Mouse (Mus musculus): ENCODE data around the gene Afap1l2. TPM values are rescaled to one million over a fixed set of nuclear protein-coding genes. Genes with fewer than 3 reads are reported as not detected.

Afap1l2 gene
- polyA plus RNA-seq, 1 experiment from 2014 or later: 2.6 TPM

DNA sequence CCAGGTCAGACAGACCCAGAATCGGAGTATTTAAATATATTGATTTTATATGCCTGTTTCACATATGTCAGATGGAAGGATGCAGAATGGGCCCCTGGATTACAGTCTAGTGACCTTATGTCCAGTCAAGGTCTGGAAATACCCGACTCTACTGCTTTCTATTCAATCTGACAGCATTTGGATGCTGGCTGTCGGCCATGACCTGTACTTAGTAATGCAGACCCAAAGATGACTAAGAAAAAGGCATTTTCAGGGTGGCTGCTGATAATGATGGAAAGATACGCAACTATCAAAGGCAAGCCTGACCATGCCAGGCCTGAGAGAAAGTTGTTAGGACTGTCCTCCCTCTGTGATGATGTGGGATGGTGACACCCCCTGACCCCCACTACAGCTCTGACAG lies 14.3 kb downstream of the Afap1l2 start:
- 56% methylated on average over 4 of the region's 4 CpGs for WGBS
- Histone ChIP-seq H3K27ac (no peak overlapping the region), H3K4me1 (replicated peaks) (peaks cover 33% of the 10 kb centered on the region), H3K36me3 (no peaks in the 10 kb centered on the region), H3K9me3 (replicated peaks) (no peaks in the 10 kb centered on the region), H3K27me3 (no peaks in the 10 kb centered on the region), H3K4me3 (no peak overlapping the region), H3K9ac (no peak overlapping the region), H3K4me2 (no peak overlapping the region)
- no peak for ATAC-seq (replicated peaks; ENCODE audit: insufficient number of reproducible peaks, insufficient read depth, low FRiP score, low read depth)

DNA sequence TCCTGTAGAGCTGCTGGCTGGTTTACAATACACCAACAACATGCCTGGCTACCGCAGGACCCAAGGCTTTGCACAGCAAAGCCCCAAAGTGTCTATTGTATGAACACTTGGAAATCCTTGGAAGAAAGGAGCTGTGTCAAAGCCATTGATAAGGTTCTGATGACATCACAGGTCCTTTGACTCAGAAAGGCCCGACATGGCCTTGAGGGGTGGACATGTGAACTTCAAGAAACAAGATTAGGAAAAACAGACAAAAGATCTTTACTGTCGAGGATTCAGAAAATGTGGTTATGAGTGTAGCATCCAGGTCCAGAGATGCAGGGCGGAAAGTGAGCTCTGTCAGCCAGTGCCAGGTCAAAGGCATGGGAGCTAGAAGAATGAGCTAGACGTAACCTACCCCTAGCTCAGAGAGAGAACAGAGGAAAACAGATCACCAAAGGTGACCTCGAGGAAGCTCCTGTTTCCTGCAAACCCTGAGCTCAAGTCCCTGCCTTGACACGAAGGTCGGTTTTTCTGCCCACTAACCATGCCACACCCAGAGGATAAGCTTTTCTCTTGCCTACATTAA lies 15.0 kb downstream of the Afap1l2 start:
- 64% methylated on average over 8 of the region's 8 CpGs for WGBS
- Histone ChIP-seq H3K9me3 (replicated peaks) (no peaks in the 10 kb centered on the region), H3K4me2 (no peak overlapping the region), H3K4me3 (no peak overlapping the region), H3K9ac (no peak overlapping the region), H3K27ac (no peak overlapping the region), H3K36me3 (no peaks in the 10 kb centered on the region), H3K27me3 (no peaks in the 10 kb centered on the region), H3K4me1 (replicated peaks) (peaks cover 36% of the 10 kb centered on the region)
- no peak for ATAC-seq (replicated peaks; ENCODE audit: insufficient number of reproducible peaks, insufficient read depth, low FRiP score, low read depth)

DNA sequence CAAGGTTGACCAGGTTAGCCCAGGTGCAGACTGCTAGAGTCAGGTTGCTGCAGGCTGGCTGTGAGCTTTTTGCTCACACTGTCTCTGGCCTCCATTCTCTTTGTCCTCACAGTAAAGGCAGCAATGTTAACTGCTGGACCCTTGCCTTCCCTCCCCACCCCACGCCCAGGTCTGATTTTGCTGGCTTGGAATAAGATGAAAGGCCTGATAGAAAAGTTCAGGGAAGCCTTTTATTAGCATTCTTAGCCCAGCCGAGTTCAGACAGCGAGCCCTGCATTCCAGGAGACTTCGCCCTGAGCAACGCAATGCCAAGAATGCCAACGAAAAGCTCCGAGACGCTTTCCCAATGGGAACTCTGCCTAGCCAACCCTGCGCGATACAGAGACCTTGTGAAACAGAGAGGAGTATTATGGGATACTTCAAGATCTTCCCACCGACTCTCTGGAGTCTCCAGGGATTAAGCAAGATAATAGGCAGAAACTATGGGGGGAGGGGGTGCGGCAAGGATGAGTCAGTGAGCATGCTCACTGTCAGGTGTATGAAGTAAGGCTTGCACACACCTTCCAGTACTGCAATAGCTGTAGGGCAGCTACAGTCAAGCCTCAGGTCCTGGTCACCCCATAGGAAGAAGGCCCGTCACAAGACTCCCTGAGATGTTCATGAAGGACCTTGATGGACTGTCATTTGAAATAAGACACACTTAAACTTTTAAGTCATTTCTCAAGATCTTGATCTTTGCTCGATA lies 17.5 kb downstream of the Afap1l2 start:
- Histone ChIP-seq H3K4me3 (no peak overlapping the region), H3K27me3 (no peaks in the 10 kb centered on the region), H3K36me3 (no peaks in the 10 kb centered on the region), H3K4me2 (peak overlapping the region; percentile 40; the same call in 1 of the 2 replicates), H3K4me1 (replicated peaks) (peaks cover 32% of the 10 kb centered on the region), H3K9ac (no peak overlapping the region), H3K9me3 (replicated peaks) (no peaks in the 10 kb centered on the region), H3K27ac (0 out of 2 replicates have a peak overlapping the region, but pooled peaks have one; percentile 20)
- 33% methylated on average over 14 of the region's 14 CpGs for WGBS
- ATAC-seq (replicated peaks; ENCODE audit: insufficient number of reproducible peaks, insufficient read depth, low FRiP score, low read depth): no peak; the same call in 1 of the 2 replicates

DNA sequence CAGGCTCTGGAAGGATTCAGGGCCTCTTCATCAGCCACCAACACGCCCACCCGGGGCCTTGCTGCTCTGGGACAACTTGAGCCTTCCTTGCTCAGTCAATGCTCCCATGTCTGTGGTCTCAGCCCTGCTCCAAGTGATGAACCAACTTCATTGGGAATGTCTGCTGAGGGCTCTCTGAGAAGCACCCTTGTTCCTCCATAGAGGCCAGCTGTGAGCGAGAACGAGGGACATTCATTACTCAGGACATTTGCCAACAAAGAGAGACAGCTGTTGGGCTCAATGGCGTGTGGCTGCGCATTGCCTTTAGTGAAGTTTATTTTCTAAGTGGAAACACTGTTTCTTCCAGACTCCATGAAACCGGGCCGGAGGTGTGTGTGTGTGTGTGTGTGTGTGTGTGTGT lies 18.9 kb downstream of the Afap1l2 start:
- ATAC-seq (replicated peaks; ENCODE audit: insufficient number of reproducible peaks, insufficient read depth, low FRiP score, low read depth): no peak
- Histone ChIP-seq H3K27me3 (no peaks in the 10 kb centered on the region), H3K4me2 (no peak overlapping the region), H3K4me1 (replicated peaks) (peaks cover 35% of the 10 kb centered on the region), H3K27ac (no peak overlapping the region), H3K4me3 (no peak overlapping the region), H3K36me3 (no peaks in the 10 kb centered on the region), H3K9ac (no peak overlapping the region), H3K9me3 (replicated peaks) (no peaks in the 10 kb centered on the region)
- WGBS: 82% methylated on average over 8 of the region's 8 CpGs

DNA sequence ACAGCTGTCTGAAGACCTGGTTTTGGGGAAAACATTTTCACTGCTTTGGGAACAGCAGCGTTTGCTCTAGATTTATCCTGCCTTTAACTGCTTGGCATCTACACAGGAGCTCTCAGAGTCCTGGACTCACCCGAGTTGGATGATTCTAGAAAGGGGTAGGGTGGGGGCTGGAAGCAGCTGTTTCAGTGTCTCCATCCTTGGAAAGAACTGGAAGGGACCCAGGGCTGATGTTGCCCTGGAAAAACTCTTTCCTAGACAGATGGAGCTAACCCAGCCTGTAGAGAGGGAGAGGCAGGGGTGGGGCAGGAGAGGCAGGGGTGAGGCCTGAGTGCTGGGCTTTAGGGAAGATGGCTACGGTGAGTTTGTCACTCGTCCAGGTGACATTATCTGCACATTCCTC lies 23.8 kb downstream of the Afap1l2 start:
- Histone ChIP-seq H3K4me3 (no peak overlapping the region), H3K27me3 (no peaks in the 10 kb centered on the region), H3K27ac (peak overlapping the region; percentile 43), H3K4me1 (replicated peaks) (peaks cover 43% of the 10 kb centered on the region), H3K9ac (no peak overlapping the region), H3K9me3 (replicated peaks) (no peaks in the 10 kb centered on the region), H3K36me3 (no peaks in the 10 kb centered on the region), H3K4me2 (no peak overlapping the region)
- no peak for ATAC-seq (replicated peaks; ENCODE audit: insufficient number of reproducible peaks, insufficient read depth, low FRiP score, low read depth)
- WGBS: 48% methylated on average over 4 of the region's 4 CpGs

DNA sequence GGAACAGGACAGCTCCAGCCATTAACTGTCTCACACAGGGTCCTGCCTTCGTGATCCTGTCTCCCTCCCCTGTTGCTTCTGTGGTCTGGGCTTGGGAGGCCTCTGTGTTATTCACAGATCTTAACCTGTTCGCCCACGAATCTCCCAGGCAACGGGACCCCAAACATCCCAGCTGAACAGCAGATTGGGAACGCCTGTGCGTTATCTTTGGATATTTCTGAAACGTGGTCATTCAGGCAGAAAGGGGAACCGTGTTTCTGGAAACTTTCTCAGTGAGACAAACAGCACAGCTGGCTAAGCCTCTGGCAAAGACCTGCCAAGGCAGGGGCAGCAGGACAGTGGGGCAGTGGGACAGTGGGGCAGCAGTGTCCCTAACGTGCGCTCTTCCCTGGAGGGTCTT lies 24.3 kb downstream of the Afap1l2 start:
- Histone ChIP-seq H3K27me3 (no peaks in the 10 kb centered on the region), H3K27ac (peak overlapping the region; percentile 43), H3K9ac (no peak overlapping the region), H3K9me3 (replicated peaks) (no peaks in the 10 kb centered on the region), H3K4me2 (no peak overlapping the region), H3K4me3 (no peak overlapping the region), H3K4me1 (replicated peaks) (peaks cover 39% of the 10 kb centered on the region), H3K36me3 (no peaks in the 10 kb centered on the region)
- 43% methylated on average over 10 of the region's 10 CpGs for WGBS
- no peak for ATAC-seq (replicated peaks; ENCODE audit: insufficient number of reproducible peaks, insufficient read depth, low FRiP score, low read depth)

DNA sequence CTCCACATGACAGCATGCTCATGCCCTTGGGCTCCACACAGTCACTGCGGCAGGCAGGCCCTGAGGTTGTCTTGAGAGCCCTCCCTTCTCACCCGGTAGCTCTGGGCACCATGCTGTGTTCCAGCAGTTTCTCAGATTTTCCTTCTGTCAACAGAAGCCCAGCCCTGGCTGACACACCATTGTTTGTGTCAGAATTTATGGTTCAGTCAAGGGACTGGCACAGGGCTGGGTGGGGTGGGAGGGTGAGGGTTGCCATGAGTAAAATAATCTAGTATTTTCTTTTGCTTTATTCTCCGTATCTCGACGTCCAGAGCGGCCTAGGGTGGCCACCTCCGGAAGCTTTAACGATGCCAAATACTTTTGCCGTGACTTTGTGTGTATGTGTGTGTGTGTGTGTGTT lies 26.3 kb downstream of the Afap1l2 start:
- WGBS: 71% methylated on average over 9 of the region's 9 CpGs
- no peak overlapping the region for H3K4me3 ChIP-seq
- H3K9ac ChIP-seq: no peak overlapping the region
- no peaks in the 10 kb centered on the region for H3K9me3 ChIP-seq (replicated peaks)
- H3K27ac ChIP-seq: peak overlapping the region; percentile 58
- H3K27me3 ChIP-seq: no peaks in the 10 kb centered on the region
- H3K4me2 ChIP-seq: no peak overlapping the region
- H3K36me3 ChIP-seq: no peaks in the 10 kb centered on the region
- peaks cover 28% of the 10 kb centered on the region for H3K4me1 ChIP-seq (replicated peaks)
- ATAC-seq (replicated peaks; ENCODE audit: insufficient number of reproducible peaks, insufficient read depth, low FRiP score, low read depth): no peak

DNA sequence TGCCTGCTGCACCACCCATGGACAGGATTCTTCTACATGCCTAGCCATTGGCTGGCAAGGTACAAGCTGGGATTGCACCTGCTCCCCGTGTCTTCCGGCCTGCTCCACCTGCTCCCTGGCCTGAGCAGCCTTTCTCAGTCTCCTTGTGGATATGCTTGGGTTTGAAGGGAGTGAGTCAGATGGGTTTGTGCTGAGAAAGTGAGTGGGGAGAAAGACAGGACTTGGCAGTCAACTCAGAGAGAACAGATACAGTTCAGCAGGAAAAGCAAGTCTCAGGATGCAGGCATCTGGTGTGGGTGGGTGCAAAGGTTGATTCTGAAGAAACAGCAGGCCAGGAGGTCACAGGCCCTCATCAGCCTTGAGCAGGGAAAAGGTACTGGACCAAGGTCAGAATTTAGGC lies 27.2 kb downstream of the Afap1l2 start:
- 84% methylated on average over 2 of the region's 2 CpGs for WGBS
- Histone ChIP-seq H3K9ac (no peak overlapping the region), H3K4me3 (no peak overlapping the region), H3K9me3 (replicated peaks) (no peaks in the 10 kb centered on the region), H3K4me1 (replicated peaks) (peaks cover 28% of the 10 kb centered on the region), H3K27ac (peak overlapping the region; percentile 58; the same call in 1 of the 2 replicates), H3K36me3 (no peaks in the 10 kb centered on the region), H3K27me3 (no peaks in the 10 kb centered on the region), H3K4me2 (no peak overlapping the region)
- no peak for ATAC-seq (replicated peaks; ENCODE audit: insufficient number of reproducible peaks, insufficient read depth, low FRiP score, low read depth)

DNA sequence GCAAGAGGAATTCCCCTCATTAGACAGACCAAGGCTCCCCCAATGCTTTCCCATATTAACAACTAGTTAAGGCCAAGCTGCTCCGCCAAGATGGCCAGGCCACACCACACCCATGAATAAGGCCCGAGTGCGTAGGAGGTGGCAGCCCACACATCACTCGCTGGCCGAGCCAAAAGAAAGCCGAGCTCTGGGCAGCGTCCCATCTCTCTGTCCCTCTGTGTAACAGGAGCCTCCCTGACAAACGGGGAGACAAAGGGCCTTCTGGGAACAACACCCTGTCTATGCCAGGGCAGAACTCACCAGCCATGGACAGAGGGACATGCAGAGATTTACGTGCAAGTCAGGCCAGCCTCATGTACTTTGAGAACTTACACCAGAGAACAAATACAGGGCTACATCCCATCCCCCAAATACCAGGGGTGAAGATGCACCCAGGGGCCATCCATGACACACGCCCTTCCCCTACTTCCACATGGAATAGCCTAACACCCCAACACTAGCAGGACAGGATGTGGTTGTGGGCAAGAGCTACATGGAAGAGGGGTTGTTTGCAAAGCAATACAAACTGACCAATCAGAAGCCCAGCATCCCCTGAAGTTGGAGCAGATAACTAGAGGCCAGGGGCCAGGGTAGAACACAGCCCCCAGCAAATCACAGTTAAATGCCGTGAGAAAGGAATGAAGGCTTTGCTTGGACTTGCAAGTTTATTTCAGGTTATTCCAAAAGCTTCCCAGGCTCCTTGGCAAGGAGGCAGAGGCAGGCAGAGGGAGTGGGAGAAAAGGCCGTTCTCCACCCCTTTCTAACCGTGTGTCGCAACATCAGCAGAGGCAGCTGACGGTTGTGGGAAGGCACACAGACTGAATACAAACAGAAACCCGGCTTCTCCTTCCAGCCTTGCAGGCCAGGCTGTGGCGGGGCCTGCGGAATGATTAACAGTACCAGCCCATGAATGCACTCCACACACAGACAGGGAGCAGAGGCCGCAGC lies 30.8 kb downstream of the Afap1l2 start:
- H3K27me3 ChIP-seq: no peaks in the 10 kb centered on the region
- H3K9ac ChIP-seq: no peak overlapping the region
- ATAC-seq (replicated peaks; ENCODE audit: insufficient number of reproducible peaks, insufficient read depth, low FRiP score, low read depth): no peak
- H3K36me3 ChIP-seq: no peaks in the 10 kb centered on the region
- H3K4me2 ChIP-seq: no peak overlapping the region
- 56% methylated on average over 19 of the region's 19 CpGs for WGBS
- peaks cover 30% of the 10 kb centered on the region for H3K4me1 ChIP-seq (replicated peaks)
- peak overlapping the region; percentile 32; the same call in 1 of the 2 replicates for H3K27ac ChIP-seq
- H3K4me3 ChIP-seq: no peak overlapping the region
- no peaks in the 10 kb centered on the region for H3K9me3 ChIP-seq (replicated peaks)

DNA sequence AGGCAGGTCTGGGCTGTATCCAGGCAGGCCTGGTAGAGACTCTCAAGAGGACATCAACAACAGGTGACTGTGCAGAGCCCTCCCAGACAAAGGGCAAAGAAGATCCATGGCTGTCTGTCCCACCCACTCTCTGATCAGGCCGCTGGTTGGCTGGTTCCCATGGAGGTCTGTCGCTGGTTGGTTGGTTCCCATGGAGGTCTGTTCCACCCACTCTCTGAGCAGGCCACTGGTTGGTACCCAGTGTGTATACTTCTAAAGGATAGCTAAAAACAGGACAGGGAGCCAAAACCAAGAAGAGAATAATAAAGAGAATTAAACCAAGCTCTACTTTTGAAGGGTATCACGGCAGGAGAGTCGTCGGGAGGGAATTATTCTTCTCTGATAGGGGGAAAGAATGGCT lies 31.5 kb downstream of the Afap1l2 start:
- H3K27ac ChIP-seq: no peak overlapping the region
- no peaks in the 10 kb centered on the region for H3K9me3 ChIP-seq (replicated peaks)
- H3K9ac ChIP-seq: no peak overlapping the region
- no peak overlapping the region for H3K4me2 ChIP-seq
- H3K4me3 ChIP-seq: no peak overlapping the region
- peaks cover 23% of the 10 kb centered on the region for H3K4me1 ChIP-seq (replicated peaks)
- ATAC-seq (replicated peaks; ENCODE audit: insufficient number of reproducible peaks, insufficient read depth, low FRiP score, low read depth): no peak
- no peaks in the 10 kb centered on the region for H3K27me3 ChIP-seq
- H3K36me3 ChIP-seq: no peaks in the 10 kb centered on the region
- 79% methylated on average over 5 of the region's 5 CpGs for WGBS

DNA sequence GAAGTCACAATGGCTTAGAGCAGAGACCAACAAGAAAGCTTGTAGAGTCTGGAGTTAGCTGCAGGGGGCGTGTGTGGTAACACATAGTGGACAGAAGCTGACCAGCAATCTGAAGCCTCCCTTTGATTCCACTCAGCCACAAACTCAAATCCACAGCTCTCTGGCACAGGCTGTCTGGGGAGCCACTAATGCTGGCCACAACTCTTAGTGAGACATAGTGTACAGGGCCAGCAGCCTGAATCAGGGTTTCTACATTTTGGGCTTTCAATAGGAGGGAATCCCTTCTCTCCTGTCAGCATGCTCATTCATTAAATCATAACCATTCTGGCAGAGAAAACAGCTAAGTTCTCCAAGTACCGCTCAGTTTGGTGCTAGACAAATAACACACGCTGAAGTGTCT lies 32.5 kb downstream of the Afap1l2 start:
- peaks cover 16% of the 10 kb centered on the region for H3K4me1 ChIP-seq (replicated peaks)
- H3K36me3 ChIP-seq: no peaks in the 10 kb centered on the region
- no peak overlapping the region for H3K4me2 ChIP-seq
- H3K9ac ChIP-seq: no peak overlapping the region
- no peak overlapping the region for H3K4me3 ChIP-seq
- ATAC-seq (replicated peaks; ENCODE audit: insufficient number of reproducible peaks, insufficient read depth, low FRiP score, low read depth): no peak
- no peaks in the 10 kb centered on the region for H3K9me3 ChIP-seq (replicated peaks)
- 83% methylated on average over 3 of the region's 3 CpGs for WGBS
- no peaks in the 10 kb centered on the region for H3K27me3 ChIP-seq
- no peak overlapping the region for H3K27ac ChIP-seq

Measured in heart, embryonic 15.5 days (tissue).